Mouse (Mus musculus) layer of hippocampus, adult 9-11 months (tissue): ENCODE measurements around the gene Adipoq.
"Not testable (repeated sequence)": the region's sequence is repeated elsewhere in the genome, so short reads cannot be mapped to it uniquely, and the experiment has no call there.

Experiments
- DNase-seq: peaks from one replicate; pipeline ENCODE4 v3.0.0; 2022

Adipoq gene

DNA sequence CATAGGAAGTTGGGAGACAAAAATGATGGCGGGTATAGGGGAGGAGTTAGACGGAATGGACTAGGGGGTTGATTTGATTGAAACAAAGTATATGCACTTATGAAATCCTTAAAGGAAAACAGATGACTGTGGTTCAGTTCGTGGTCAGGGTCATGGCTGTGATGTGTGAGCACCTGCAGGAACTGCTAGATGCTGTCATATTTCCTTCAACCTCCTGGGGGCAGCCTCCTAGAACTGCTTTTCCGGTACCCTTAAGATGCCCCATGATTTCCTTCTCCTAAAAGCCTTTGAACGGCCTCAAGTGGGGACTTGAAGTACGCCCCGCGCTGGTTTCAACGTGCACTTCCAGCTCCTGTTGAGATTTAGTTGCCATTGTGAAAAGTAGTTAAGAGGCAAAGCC is 19.1 kb downstream of the Adipoq start:
- DNase-seq, result no peak

DNA sequence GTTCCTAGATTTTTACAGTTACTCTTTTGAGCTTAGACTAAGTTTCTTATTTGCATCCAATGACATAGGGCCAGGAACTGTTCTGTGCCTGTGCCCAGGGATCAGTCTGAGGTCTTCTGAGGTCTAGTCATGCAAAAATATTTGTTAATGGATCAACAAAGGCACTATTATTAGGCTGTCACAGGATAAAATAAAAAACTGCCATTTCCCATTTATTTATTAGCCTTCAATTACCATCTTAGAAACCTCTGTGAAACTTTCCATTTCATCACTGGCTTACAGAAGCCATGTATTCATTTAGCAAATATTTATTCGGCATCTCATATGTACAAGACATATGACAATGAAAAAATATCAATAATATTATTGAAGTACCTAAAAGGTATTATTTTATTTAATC is 20.3 kb downstream of the Adipoq start:
- no peak for DNase-seq

DNA sequence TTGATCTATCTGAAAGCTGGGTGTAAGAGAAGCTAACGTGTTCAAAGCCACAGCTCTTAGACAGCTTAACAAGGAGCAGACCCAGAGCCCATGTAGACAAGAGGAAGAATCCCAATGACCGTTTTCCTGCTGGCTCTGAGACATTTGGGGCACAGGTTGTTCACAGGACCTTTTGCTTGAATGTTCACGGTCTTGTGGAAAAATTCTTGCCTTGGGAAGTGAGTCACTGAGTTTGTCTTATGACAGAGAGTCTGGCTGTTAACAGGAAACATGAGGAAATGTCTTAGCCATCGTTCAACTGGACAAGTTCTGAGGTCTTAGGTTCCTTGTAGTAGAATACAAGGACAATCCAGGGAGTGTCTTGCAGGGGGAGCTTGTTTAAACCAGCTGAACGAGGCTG is 20.7 kb downstream of the Adipoq start:
- DNase-seq, result no peak

DNA sequence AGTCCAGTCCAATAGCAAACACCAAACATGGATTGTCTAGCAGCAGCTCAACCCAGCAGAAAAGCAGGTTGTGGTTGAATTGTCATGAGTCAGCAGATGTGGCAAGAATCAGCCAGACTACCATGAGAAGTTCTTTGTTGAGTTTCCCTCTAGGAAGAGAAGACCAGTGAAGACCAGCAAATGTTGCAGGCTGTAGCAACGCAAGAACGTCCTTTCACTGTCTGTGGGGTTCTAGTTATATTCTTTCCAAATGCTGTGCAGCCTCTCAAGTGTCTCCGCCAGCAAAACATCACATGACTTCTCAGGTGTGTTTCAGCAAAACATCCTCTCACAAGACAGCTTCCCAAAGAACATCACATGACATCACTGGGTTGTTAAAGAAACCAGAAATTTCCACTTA is 24.5 kb downstream of the Adipoq start:
- DNase-seq, result no peak

DNA sequence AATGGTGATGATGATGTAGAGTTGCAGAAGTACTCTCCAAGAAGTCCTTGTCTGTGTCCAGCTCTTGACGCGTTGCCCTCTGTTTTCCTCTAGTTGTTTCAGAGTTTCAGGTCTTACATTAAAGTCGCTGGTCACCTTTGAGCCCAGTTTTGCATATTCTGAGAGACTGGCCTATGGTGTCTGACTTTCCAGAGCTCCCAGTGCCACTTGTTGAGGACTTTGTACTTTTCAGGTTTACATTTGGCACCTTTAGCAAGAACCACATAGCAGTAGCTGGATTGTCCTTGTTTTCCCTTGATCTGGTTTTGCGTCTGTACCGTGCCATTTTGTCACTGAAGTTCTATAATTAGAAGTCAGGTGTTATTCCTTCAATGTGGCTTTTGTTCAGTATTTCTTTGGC is 27.6 kb downstream of the Adipoq start:
- no peak for DNase-seq

DNA sequence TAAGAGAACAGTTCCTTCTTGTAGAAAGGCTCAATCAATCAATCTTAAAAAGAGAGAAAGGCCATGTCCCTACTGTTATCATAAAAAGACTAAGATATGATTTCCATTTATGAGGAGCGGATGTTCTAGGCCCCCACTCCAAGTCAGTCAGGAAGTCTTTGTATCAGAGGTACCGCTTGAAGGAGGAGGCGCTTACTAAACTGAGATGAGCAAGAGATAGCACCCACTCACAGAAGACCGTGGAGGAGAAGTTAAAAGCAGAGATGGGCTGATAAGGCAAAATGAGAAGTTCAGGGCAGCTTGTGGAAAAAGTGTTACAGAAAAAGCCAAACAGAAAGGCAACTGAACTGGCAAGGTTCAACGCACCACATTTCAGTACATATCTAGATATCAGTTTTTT is 28.5 kb downstream of the Adipoq start:
- DNase-seq, result no peak

DNA sequence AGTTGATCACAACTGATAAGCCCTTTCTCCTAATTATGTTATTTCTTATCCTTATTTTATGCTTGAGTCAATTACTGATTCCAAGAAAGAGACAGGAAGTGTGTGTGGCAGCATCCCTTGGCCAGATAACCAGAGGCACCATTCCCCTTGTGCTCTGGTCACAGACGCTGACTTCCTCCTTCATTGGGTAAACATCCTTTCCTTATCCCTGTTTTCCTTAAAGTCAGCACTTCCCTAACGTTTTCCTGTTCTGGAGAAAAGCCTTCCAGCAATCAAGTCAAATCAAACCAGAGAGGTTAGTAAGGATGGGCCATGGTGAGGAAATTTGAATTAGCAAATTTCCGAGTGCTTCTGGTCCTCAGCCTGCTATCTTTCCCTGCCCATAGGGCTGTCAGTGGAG is 29.6 kb downstream of the Adipoq start:
- no peak for DNase-seq

DNA sequence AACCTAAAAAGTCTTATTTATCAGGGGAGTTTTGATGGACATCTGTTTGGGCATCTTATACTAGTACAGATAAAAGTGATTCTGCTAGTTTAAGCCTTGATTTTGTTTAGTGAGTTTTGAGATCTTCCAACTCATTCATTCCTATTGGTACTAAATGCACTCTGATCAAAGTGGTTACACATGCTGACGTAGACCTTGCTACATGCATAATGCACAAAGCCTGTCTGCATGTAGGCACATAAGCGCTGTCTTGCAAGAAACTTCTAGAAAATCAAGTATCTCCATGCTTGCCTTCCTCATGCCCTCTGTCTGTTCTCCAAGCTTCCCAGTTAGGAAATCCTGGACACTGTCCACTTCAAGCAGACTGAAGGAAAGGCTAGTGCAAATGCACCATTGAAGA is 31.5 kb downstream of the Adipoq start:
- DNase-seq, result no peak

DNA sequence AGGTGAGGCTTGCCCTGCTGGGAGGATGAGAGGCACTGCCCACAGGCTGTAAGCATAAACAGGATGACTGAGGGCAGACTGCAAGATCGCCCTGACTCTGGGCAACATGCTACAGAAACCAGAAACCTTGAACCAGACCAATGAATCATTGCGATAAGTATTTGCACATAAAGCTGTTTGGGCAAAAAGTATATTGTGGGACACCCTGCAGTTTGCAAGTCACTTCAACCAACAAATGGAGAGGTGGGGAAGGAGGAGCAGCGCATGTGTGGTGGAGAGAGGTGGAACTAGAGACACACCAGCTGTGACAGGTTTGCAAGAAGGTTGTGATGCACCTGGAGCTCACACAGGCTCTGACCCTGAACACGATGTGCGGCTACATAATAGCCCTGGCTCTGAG is 32.5 kb downstream of the Adipoq start:
- DNase-seq, result no peak

DNA sequence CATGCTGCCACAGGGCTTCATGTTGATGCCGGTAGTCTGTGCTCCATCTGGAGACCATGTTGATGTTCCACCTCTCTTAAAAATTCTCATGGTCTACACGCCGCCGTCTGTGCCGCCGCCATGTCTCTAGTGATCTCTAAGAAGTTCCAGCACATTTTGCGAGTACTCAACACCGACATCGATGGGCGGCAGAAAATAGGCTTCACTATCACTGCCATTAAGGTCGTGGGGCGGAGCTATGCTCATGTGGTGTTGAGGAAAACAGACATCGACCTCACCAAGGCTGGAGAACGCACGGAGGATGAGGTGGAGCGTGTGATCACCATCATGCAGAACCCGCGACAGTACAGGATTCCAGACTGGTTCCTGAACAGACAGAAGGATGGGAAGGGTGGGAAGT is 33.1 kb downstream of the Adipoq start:
- DNase-seq, result not testable (repeated sequence)

DNA sequence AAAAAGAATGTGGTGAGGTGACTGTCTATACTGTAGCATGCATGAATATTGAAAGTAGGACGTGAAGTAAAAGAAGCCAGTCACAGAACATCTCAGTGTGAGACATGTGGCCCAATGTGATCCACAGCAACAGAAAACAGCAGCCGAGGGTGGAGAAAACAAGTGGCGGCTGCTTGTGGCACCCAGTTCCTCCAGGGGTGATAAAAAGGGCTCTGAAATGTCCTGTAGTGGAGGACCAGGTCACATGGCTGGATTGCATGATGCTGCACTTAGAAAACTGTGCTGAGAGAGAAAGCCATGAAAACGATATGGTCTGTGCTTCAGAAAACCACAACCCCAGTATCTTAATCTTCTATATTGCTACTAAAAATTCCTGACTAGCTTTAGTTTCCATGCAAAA is 34.7 kb downstream of the Adipoq start:
- peak; percentile 53 for DNase-seq

DNA sequence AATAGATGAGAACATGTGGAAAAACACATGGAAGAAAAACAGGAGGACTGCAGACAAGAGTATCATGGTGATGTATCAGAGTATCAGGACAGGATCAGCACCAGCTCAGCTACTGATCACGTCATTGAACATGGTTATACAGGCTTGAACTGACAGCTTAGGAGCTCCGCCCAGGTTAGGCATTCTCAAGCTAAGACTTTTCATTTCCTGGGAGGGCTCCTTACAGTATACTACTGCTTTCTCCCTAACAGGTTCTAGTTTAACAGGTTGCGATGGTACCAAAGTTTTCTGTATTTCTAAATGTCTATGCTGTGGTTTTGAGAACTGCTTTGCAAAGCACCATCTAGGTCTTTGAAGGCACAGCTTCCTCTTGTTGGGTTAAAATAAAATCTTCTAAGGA is 35.2 kb downstream of the Adipoq start:
- no peak for DNase-seq

DNA sequence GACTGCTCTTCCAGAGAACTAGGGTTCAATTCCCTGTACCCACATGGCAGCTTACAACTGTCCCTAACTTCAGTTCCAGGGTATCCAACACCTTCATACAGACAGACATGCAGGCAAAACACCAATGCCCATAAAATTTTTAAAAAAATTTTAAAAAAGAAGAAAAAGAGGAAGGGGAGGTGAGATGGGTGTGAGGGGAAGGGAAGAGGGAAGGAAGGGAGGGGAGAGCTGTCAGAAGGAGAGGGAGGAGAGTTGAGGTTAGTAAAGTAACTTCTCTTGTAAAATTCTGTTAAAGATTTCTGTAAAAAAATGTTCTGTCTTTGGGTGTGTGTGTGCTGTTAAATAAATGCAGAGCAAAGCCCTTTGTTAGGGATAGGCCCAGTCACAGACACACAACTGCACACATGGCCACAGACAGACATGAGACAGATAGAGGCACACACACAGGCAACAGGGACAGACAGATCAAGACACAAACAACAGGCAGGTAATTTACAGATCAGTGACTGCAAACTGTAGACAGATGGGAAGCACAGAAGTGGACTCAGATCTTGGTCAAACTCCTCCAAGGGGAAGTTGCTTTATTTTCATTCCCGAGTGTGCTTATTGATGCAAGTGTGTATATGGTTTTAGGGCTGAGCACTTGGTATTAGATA is 35.7 kb downstream of the Adipoq start:
- DNase-seq, result no peak

DNA sequence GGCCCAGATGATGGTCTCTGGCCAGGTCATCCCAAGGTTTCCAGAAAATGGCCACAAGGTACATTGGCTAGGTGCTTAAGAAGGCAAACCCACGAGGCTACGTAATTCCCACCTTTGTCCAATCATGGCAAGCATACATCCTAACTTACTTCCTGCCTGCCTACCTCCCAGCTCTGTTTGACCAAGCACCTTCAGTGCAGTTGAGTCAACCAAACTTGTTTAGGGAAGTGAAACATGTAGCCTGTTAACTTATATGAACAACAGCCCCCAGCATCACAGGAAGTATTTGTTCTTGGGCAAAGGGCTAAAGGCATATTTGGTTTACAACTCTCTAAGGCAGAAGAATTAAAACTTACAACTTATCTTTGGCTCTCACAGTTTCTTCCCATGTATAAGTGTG is 39.5 kb downstream of the Adipoq start:
- DNase-seq, result no peak

DNA sequence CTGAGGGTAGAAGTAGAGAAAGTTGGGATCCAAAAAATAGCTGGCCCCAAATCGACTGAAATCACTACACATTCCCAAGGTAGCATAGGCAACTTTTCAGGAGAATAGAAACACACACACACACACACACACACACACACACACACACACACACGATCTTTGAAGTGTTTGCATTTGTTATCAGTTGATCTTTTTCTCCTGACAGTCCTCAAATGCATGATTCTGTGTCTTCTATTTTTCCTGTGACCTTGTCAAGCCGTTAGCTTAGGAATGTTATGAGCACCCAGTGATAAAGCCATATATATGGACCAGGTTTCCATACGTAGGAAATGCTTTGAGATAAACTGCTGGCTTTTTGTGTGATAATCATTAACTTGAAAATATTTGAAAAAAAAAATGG is 40.1 kb downstream of the Adipoq start:
- DNase-seq, result no peak

DNA sequence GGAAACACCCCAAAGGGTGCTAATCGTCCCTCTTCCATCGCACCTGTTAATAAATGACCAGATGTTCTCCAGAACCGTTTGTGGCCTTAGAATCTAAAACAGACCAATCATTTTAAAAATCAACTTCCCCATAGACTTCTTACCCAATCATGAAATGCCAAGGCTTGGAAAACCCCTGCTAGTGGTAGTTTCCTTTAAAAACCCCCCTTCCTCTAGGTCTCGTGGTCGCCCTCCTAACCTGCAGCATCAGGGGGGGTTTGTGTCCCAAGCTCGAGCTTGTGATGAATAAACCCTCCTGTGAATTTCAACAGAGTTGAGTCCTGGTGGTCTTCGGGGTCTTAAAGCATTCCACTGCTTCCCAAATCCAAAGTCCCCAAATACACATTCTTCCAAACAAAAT is 41.6 kb downstream of the Adipoq start:
- no peak for DNase-seq

DNA sequence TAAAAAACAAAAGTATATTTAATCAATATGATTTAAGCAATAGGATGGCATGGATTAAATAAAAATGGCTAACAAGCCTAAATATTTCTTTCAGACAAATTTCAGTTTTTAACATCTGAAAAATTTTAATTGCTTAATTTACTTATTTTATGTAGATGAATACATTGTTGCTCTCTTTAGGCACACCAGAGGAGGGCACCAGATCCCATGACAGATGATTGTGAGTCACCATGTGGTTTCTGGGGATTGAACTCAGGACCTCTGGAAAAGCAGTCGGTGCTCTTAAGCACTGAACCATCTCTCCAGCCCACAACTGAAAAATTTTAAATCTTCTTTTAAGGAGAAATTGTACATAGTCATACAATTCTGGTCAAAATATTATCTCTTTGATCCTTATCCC is 43.3 kb downstream of the Adipoq start:
- DNase-seq, result no peak

DNA sequence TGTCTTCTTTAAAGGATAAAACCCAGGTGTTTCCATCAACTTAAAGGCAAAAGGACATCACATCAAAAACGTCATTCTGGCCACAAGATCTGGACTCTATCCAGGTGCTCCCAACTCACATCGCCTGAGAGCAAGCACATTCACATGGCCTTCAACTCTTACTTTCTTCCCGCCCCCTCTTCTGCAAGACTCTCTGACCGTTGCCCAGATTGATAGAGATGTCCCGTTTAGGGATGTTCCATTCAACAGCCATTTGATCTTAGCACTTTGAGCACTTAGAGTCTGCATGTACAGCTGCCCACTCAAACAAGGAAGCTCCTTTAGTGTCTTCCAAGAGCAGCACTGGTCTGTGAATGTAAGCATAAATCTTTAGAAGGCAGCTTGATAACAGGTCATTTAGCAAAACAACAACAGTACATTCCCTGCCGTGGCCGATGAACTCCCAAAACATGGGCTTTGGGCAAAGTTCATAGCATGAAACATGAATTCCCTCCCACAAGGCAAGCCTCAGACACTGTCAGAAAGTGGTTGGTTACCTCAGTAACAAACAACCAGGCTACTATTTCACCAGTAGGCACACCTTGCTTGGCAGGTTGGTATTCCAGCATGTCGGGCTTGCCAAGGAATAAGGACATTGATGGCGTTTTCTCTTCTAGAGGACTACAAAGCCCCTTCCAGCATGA is 45.4 kb downstream of the Adipoq start:
- no peak for DNase-seq

DNA sequence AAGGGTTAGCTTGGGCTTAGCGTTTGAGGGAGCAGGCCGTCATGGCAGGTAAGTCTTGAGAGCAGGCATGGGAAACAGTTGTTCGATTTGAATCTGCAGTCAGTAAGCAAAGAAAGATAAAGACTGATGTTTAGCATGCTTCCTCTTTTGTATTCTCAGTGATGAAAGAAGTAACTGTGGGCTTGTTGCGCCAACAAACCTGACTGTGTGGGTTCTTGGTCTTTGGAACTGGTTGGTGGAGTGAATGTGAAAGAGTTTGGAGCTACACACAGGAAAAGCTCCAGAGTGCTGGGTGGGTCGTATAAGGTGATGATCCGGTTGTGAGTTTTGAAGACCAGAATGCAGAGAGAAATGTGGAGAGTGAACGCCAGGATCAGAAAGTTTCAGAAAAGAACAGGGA is 49.3 kb downstream of the Adipoq start:
- DNase-seq, result no peak

DNA sequence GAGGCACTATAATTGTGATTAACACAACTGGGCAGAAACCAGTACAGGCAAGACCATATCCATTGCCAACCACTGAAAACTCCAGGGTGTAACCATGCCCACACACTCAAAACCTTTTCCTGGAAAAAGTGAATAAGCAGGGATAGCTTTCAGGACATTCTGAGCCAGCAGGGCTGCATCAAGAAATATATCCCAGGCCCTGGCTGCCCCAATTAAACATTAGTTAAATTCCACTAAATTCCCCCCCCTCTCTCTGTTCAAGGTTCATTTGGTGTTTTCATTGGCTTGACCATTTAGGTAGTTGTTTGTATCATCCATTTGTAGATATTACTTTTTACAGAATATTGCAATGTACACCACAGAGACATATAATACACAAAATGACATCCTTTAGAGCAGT is 50.0 kb downstream of the Adipoq start:
- DNase-seq, result no peak

DNA sequence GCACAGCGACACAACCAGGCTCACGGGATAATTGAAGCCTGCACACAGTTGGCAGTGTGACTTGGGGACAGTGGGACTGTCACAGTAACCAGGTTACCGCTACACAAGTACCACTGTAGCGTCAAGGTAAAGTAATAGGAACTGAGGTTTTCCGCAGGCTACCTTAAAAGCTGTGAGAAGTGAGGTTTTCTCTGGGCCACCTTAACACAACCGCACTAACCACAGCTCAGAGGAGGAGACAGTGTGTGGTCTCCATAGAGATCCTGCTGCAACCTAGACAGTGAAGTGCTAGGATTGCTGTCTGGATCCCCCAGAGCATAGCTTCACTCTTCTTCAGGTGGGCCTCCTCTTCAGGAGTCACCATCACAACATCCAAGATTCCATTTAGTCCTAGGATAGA is 50.5 kb downstream of the Adipoq start:
- DNase-seq, result no peak

DNA sequence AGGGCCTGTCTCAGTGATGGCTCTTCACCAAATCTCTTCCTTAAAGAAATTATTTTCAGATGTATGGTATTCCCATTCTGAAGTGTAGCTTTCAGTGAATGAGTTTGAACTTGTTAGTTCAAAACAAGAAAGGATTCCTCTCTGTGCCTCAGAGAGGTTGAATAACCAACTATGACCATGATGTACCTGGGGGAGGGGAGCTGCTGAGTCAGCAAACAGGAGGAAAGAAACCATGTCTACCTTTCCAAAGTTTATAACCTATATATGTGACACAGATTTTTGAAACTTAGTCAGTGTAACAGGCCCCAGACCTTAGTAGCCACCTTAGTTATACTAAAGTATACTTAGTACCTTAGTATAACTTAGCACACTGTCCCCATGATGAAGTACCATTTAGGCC is 55.2 kb downstream of the Adipoq start:
- no peak for DNase-seq
